Mouse (Mus musculus) ES-CJ7 (cell line): ENCODE measurements around the gene Adarb2.

ENCODE experiments used
- DNase-seq: peaks from one replicate; pipeline ENCODE4 v3.0.0; 2011; ENCODE audit warnings: low read depth, low spot score

The Adarb2 gene

DNA sequence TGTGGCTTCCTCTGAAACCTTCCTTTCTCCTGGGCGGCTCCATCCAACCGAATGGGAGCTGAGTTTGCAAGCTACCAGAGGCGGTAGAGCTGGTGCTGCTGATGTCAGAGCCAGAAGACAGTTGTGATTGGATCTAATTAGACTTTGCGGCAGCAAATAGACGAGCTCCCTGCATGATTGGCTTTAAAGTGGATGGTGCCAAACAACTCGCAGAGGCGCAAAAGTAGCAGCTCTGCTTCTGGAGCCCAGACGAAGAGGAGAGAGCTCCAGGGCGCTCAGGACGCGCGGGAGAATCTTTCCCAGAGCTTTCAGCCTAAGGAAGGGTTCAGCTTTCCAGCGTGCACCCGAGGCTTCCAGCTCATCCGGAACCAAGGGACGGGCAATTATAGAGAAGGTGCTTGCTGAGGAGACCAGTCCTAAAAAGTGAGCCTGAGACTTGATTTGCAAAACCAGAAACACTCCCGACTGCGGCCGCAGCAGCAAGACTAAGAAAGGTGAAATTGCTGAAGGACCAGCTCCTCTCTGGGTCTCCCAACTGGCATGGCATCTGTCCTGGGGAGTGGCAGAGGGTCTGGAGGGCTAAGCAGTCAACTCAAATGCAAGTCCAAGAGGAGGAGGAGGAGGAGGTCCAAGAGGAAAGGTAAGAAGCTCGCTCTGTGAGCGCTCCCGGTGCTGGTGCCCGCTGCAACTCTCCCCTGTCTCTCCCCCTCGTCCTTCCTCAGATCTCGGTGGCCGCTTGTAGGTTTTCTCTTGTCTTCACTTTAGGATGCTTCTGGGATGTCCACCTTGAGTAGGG, at the start of gene Adarb2:
Gene Adarb2 (plus strand): TSS at position 186 of the 796 bp plus-strand sequence.
- peak; percentile 68 for DNase-seq

DNA sequence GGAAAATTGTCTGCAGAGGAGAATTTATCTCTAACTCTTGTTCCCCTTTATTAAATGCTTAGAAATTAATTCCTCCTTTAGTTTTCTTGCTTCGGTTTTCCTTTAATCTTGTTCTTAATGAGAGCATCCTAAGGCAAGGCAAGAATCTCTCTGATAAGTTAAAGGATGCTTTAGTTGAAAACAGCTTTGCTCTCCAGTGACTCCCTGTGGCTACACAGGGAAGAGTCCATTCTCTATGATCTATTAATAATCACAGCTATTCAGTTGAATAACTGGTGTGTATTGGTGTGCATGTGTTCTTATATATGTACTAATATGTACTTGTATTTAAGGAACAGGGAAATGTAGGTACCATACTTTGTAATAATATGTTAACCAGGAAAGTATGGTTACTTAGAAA, 28.9 kb upstream of the Adarb2 start:
- DNase-seq, result no peak

DNA sequence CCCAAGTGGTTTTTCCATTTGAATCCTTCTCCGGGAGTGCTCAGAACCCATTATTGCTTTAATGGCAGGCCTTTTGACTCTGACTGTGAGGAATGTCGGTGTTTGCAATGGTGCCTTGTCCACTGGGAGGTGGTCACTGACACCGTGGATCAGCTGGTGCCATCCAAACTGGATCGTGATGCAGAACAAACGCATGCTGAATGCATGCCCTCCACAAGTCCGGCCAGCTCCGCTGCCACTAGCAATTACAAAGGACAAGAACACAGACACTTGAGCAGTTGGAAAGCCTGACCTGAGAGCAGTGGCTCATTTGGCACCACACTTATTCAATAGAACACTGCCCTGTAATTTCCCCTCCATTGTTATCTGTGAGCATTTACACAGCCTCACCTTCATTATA, 10.7 kb upstream of the Adarb2 start:
- DNase-seq, result peak; percentile 31

DNA sequence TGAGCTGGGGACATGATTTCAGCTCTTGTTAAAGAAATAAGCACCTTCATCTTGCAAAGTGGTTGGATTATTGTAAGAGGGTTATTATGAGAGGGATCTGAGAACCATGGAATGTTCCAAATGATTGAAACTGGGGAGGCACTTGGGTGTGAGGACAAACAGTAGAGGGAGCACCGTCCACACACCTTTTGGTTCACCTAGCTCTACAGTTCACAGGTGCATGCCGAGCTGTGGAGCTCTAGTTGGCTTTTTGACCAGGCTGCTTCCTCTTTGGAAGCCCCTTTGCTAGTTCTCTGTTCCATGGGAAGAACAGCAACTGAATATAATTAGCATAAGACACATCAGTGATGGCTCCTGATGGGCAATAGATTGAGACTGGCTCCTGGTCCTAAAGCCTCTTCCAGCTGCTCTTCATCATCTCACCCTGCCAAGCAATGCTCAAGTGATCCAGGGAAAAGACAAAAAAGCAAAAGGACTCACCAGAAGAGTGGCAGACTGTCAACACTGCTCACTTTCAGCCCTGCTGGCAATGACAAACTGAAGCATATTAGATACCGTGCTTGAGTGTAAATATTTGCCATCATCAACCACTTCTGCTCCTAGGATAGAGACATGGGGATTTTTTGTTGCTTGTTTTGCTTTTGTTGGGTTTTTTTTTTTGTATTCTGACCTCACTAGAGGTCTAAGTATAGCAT, 3.3 kb upstream of the Adarb2 start:
- DNase-seq, result no peak

DNA sequence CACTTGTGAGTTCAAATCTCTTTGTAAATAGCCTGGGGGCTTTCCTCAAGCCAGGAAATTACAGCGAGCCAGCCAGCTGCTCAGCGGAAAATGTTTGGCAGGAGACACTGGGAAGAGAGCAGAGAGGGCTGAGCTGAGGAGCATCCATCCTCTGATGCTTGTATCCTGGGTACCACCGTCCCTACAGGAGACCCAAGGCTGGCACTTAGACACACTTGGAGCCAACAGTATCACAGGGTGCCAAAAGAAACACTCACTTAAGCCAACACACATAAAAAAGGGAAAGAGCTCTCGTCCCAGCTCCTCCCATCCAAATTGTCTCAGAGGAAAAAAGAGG, 779 bp downstream of the Adarb2 start:
- no peak for DNase-seq

DNA sequence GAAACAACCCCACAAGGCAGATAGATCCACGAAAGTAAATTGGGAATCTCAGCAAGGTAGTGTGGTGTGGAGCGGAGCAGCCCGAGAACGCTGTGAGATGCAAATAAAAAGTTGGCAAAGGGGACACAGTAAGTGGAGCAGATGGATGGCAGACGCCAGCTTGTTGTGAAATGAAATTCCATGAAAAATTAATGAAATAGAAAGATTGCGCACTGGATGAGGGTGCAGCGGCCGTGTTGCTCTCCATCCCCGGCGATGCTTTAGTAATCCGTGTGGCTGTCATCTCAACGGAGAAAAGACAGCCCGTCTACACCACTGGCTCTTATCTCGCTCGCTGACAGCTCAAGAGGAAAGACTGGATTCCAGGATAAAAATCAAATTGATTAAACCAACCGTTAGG, 4.7 kb downstream of the Adarb2 start:
- DNase-seq, result no peak

DNA sequence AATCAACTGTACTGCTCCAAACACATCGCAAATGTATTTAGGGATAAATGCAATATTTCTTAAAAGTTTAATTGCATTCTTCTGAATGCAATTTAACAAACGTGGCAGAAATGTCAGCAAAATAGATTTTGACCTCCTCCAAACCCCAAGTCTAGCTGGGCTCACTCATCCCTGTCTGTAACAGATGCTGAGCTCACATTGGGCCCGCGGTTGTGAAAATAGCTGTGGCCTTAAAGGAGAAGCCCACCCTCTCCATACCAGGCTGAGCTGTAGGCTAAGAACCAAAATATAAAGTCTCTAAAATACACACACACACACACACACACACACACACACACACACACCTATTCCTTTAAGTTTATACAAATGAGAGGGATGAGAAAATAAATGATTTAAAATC, 8.1 kb downstream of the Adarb2 start:
- DNase-seq, result no peak

DNA sequence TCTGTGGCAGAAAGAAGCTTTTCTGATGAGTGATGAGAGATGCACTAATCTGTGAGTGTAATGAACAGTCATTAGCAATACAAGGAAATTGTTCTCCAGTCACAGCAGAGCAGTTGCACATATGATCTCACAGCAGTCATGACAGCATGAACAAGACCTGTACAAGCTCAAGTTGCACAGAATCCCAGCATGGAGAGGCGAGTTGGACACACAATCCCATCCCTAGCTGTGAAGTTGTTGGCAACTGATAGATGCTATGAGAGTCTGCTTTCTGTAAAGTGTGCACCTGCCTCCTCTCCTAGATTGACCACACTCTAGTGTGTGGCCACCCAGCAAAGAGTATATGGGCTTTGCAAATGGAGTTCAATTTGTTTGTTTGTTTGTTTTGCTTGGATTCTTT, 36.2 kb downstream of the Adarb2 start:
- no peak for DNase-seq

DNA sequence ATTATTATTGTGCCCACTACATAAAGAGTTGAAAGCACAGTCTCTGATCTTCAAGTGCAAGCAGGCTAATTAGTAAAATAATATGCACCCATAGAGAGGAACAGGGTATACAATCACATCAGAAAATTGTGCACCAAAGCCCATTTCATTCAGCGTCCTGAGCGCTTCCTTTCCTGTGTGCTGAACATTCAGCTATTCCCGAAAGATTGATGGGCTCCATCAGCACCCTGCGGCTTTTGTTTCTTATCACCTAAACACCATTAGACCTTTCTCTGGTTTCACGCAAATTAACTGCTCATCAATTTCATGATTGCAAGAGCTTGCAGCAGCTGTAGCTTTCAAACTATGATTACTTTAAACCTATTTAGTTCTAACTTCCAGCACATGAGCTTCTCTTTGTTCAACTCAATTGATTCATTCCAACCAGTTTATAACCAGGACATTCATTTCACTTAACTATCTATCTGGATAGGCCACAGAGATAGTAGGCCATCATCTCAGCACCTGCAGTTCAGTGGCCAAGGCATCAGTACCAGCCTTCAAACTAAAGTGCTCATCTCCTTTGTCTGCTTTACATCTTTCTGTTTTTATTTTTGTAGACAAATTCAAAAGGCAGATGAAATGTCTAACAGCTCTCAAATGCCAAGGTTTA, 45.5 kb downstream of the Adarb2 start:
- DNase-seq, result no peak

DNA sequence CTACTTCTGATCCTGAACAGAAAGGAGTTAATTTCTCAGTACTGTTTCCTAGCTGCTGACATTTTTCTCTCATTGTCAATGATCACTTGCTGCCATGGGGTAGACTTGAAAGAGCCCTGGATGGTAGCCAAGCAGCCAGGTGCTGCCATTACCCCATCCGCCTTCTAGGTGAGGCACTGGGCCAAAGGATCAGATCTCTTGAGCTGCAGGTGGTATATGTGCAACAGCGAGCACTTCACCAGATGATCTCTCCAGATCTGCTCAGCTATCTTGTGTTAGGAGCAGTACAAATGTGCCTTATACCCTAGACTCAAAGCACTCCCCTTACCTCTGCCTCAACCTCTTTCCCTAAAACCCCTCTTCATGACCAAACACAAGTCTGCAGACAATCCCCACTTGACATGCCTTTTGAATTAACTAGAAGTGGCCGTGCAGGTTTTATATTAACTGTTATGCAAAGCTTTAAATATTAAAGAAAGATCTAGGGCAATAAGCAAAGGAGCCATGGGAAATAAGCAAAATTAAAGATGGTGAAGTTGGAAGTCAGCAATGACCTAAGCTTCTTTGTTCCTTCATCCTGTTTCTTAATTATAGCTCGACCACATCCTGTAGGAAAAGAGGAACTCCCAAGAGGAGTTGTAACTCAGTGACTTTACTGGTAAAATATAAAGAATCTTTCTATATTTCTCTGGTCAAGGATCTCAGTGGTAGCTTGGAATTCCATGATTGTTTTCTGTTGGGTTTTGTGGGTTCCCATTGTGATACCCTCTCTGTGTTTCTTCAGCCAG, 69.7 kb downstream of the Adarb2 start:
- no peak for DNase-seq

DNA sequence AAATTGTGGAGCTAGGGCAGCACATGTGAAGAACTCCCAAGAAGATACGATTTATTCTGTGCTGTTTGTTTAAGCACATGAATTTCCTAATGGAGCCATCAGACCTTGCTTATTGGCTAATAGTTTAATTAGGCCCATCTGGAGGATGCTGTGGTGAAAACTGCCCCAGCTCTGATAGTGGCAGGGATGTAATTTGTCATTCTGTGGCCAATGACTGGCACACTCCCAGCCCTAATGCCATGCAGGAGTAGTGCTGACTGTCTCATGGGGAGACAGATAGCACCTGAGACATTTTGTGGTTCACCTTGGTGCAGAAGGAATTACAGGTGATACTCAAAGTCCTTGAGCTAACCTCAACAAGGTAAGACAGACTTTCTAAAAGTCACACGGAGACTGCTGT, 80.5 kb downstream of the Adarb2 start:
- no peak for DNase-seq

DNA sequence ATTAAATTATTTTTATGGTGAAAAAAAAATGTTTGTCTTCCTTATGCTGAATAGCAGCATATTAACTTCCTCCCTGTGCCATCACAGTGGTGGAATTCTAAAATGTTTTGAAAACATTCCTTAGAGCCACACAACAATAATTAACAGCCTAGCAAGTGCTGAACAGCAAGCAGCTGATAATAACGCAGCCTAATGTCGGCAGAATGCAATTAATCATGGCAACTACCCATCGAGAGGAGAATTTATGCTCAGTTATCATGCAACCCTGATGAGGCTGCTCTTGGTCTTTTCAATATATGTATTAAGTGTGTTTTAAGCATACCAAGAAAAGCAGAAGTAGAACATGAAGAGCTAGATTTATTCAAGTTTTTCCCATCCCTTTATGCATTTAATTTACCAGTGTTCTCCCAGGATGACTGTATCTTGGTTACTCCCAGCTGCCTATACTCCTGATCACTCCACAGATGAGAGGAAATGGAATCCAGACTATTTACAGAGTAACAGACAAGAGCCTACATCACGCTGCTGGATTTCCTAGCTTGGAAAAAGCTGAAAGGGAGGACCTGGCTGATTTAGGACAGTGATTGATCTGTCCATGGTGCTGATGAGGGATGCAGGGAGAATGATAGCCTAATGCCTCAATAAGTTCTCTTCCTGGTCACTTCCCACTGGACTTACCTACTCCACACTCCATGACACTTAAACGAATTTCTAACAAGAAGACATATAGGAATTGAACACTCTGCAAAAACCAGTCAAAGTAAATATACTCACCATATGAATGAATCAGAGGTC, 113.9 kb downstream of the Adarb2 start:
- DNase-seq, result peak; percentile 54

DNA sequence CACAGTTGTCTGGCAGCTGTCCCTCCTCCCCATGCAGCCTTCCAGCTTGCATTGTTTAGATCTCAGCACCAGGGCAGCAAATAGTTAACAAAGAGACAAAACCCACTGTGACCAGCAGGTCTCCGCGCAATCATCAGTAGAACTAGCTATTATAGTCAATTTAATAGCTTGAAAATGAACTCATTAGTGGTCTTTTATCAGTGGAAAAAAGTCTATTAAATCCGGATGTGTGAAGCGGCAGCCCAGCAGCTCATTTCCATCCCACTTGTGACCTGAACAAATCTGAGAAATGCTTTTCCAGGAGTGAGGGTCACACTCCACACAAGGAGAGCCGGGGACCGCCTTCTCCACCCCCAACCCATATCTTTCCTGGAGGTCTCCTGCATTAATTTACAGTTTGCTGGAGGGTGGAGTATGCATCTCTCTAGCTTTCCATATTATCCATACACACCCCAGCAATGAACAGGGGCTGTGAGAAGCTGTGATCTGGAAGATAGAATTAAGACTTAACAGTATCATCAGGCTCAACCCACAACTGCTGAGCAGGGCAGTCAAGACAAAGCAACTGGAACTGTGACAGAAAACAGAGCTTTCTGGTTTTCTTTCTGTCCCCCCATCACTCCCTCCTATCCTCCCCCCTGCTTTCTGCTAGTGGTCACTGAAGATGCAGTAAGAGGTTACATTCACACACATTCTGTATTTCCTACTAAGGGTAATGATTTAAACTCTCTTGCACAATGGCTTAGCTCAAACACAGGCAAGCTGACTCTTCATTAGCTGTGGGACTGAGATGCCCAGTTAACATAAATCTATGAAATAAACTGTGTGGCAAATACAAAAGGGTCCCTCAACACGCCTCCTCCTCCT, 131.2 kb downstream of the Adarb2 start:
- DNase-seq, result no peak

DNA sequence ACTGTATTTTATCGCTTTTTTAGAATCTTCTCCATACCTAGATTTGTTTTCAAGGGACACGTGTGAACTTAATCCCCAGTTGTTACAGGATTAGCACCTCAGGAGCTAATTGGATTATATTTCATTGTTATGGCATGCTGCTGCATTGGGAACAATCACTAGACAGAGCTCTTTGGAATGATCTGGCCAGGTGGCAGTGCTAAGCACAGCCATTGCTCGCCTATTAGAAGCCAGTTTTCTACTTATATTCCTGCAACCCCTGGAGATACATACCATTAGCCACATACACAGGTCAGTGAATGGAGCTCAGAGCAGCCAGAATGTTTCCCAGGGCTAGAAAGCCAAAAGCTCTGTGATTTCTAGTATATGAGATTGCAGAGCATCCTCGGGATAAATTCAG, 131.9 kb downstream of the Adarb2 start:
- no peak for DNase-seq

DNA sequence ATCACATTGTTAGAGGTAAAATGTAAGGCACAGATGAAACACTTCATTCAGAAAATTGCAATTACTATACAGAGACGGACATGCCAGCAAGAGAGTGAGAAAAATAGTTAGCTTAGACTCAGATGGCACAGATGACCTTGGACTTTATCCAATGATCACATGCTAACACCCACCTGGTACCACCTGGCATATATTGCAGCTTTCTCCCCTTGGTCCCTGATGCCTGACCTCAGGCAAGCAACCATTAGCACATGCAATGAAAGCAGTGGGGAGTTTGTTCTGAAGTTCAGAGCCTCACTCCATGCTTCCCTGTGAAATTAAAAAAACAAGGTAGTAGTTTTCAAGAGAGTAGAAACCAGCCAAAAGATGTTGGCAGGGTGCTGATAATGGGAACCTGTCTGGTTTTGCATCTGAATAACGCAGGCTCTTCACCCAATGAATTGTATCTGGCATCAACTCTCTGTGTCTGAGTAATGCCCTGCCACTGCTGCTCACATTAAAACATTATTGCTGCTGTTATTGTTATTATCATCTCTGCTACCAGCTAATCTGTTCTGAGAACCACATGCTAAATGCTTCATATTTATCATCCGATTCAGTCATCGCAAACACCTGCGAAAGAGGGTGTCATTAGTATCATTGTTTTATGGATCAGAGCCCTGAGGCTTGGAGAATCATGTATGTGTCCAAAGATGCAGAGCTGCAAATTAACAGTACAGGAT, 138.6 kb downstream of the Adarb2 start:
- DNase-seq, result no peak

DNA sequence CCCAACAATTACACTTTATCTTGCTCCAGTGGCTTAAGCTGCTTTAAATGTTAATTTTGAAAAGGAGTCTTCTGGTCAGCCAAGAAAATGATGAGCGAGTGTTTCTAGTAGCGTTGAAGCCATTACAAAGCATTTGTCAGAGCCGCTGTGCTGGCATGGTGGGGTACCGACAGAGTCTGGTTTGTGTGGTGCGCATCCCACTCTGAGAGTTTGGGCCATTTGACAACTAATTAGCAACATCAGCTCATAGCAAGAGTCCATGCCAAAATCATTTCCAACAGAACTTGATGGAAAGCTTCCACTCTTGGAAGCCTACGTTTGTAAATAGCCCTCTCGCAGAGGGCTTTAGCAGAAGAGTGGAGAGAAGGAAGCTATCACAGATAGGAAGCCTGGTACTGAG, 144.5 kb downstream of the Adarb2 start:
- DNase-seq, result no peak

DNA sequence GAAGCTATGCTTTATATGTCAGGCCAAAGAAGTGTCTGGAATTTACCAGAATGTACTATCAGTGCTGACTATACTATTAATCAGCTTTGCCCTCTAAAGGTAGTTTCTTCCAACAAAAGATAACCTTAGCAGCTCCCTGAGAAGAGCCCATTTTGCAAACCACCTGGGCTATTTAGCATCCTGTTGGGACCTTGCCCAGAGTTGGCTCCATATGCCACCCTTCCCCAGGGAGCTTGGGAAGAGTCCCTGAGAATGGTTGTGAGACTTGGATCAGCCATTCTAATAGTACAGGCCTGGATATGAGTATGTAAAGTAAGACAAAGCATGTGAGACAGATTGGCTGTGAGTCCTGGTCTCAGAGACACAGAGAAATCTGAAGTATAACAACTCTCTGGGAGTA, 149.7 kb downstream of the Adarb2 start:
- no peak for DNase-seq

DNA sequence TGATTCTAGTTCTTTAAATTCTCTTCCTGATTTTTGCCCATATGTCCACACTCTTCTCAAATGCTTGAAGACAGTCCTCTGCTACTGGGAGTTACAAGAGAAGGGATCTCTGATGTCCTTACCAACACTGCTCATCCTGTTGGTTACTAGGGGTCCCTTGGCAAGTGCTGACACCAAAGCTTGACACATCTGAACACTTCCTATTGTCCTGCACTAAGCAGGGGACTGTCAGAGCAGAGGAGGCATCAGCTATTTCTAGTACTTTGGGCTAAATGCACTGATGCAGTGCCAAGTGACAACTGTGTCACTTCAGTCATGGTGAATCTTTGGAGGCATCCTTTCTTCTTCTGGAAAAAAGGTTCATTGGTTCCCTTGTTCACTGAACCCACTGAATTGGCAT, 150.3 kb downstream of the Adarb2 start:
- DNase-seq, result no peak

DNA sequence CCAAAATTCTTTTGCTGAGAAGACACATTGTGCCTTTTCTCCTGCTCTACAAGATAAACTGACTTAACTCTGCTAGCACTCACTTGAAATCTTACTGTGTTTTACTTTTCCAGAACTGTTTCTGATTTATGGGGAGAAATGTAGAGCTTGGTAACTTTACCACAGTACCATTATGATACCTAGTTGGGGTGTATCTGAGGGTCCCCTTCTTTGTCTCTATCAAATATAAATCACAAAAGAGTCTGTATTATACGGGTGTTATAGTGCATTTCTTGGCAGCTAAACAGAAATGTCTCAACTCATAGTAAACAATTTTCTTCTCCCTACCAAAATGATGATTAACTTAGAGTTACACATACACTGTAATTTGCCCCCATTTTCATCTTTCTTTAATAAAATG, 162.9 kb downstream of the Adarb2 start:
- DNase-seq, result no peak

DNA sequence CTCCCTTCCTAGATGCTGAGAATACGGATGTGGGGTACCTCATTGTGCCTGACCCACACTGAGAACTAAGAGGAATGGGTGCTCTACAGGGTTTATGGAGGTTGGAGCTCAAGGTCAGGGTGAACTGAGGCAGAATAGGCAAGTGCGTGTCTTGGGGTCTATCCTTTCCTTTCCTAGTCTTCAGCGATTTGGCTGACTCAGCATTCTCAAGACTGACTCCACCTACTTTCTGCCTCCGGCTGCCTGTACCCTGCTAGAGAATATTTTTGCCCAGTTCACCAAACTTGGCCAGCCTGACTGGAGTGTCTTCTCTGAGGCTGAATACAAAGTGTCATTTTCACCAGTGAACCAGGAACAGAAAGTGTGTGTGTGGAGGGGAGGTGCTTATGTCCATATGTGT, 163.4 kb downstream of the Adarb2 start:
- no peak for DNase-seq
